Mouse (Mus musculus) ES-Bruce4 (cell line): Measurements from ENCODE around the gene 4930404H24Rik. TPM values are rescaled to one million over a fixed set of nuclear protein-coding genes. Genes with fewer than 3 reads are reported as not detected.

ENCODE experiments used
- H3K27ac ChIP-seq: 2 replicates; pipeline ENCODE4 v1.5.1; 2012; ENCODE audit warnings: low read length, inconsistent platforms; ENCODE audit not compliant: insufficient read depth
- H3K27me3 ChIP-seq: 2 replicates; pipeline ENCODE4 v1.6.1; 2012; ENCODE audit warnings: mild to moderate bottlenecking, low read length, inconsistent platforms; ENCODE audit not compliant: control insufficient read depth, poor library complexity, insufficient read depth, severe bottlenecking
- H3K36me3 ChIP-seq: 2 replicates; pipeline ENCODE4 v1.6.1; 2012; ENCODE audit warnings: inconsistent platforms, mild to moderate bottlenecking, low read length, moderate library complexity; ENCODE audit not compliant: control insufficient read depth, poor library complexity, insufficient read depth, severe bottlenecking
- H3K4me1 ChIP-seq: one replicate; pipeline ENCODE4 v1.8.1; 2011; ENCODE audit warnings: low read length; ENCODE audit not compliant: control insufficient read depth, insufficient read depth
- H3K4me3 ChIP-seq: 2 replicates; pipeline ENCODE4 v1.5.1; 2011; ENCODE audit warnings: low read depth, mild to moderate bottlenecking, low read length
- H3K9ac ChIP-seq: 2 replicates; pipeline ENCODE4 v1.6.1; 2012; ENCODE audit warnings: low read depth, mild to moderate bottlenecking, inconsistent platforms; ENCODE audit not compliant: poor library complexity, severe bottlenecking
- H3K9me3 ChIP-seq: replicated peaks from 2 replicates; pipeline ENCODE4 v1.6.1; 2012; ENCODE audit warnings: mild to moderate bottlenecking, low read length, inconsistent platforms; ENCODE audit not compliant: control insufficient read depth, poor library complexity, insufficient read depth, severe bottlenecking
- CTCF ChIP-seq: IDR thresholded peaks from one replicate; pipeline ENCODE4 v1.8.1; 2011; ENCODE audit warnings: low read depth, low read length
- EP300 ChIP-seq: IDR thresholded peaks from 2 replicates; pipeline ENCODE4 v1.6.1; 2011; ENCODE audit warnings: low read depth, low read length; ENCODE audit not compliant: insufficient read depth
- POLR2A ChIP-seq: IDR thresholded peaks from one replicate; pipeline ENCODE4 v1.8.1; 2011; ENCODE audit warnings: low read length; ENCODE audit not compliant: insufficient read depth
- polyA plus RNA-seq: library from polyadenylated mRNA; stranded (reverse); fragments of >200 nt; gene quantifications from 2 replicates; pipeline ENCODE4 v1.2.4, GENCODE M21; 2011; ENCODE audit warnings: low read depth; ENCODE audit not compliant: missing spikeins, insufficient read depth, insufficient read length

Gene 4930404H24Rik
- polyA plus RNA-seq, 1 experiment, result not detected

DNA sequence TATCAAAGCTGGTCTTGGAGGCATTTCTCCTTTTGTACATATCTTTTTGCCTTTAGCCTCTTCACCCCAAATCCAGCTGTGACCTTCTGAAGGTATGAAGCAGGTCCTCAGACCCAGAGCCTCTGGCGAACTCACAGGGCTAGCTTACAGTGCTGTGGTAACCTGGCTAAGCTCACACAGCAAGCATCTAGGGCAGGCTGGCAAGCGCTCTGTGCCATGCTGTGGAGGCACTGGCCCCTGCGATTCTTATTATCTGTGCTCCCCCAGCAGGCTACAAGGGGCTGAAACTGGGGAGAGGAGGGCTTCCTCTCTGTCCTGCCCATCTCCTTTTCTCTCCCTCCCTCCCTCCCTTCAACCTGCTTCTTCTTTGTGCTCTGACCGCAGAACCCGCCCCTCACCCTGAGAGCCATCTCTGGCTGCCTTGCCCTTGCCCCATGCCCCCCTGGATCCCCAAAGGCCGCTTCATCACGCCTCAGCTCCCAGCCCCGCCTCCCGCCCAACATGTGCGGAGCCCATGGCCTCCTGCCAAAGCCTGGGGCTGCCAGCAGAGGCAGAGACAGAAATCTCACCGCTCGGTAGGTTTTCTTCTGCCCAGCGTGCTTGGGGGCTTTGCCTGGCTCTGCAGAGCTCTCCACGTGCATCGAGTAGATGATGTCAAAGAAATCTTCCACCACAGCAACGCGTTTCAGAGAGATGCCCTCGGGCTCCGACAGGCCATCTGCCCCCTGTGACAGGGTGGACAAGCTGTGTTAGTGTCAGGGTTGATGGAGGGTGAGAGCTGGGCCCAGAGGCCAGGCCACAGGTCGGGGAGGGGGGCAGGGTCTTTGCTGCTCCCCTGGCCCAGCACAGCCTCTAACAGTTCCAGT is 9.2 kb upstream of the 4930404H24Rik start:
- Histone ChIP-seq H3K36me3 (no peaks in the 10 kb centered on the region), H3K4me1 (no peaks in the 10 kb centered on the region), H3K9me3 (no peaks in the 10 kb centered on the region), H3K27me3 (no peaks in the 10 kb centered on the region), H3K4me3 (no peak overlapping the region), H3K27ac (no peak overlapping the region), H3K9ac (no peak overlapping the region)
- TF ChIP-seq CTCF, result no peak
- no peak for TF ChIP-seq EP300
- no peak for TF ChIP-seq POLR2A

DNA sequence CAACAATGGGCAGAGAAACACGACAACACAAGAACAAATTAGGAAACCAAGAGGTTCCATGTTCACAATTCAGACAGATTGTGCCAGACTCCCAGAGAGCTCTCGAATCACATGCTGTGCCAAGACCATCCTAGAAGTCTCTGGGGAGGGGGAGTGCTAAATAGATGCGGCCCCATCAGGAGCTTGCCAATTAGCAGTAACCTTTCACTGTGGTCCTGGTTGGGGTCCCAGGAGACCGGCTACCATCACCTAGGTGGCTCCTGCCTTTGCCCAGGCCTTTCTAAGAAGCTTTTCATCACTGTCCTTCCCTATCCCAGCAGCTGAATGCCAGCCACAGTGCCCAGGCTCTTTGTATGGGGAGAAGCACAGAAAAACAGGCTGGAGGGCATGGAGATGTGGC is 8.5 kb upstream of the 4930404H24Rik start:
- TF ChIP-seq CTCF (no peak), EP300 (no peak), POLR2A (no peak)
- Histone ChIP-seq H3K9ac (no peak overlapping the region), H3K27ac (no peak overlapping the region), H3K27me3 (no peaks in the 10 kb centered on the region), H3K36me3 (no peaks in the 10 kb centered on the region), H3K4me3 (no peak overlapping the region), H3K4me1 (no peaks in the 10 kb centered on the region), H3K9me3 (no peaks in the 10 kb centered on the region)

DNA sequence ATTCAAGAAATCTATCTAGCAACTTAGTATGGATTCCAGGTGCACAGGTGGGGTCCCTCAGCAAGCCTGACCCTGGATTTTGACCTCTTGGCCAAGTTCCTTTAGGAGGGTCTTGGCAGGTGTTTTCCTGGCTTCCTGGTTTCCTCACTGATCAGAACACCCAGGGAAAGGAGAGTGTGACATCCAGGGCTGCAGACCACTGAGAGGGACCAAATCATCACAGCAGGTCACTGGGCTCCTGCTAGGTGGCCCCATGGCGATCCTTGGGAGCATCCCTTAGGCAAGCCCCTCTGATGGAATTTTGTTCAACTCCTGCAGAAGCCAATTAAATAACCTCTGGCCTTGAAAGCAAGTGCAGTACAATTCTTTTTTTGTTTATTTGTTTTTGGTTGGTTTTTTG is 2.5 kb upstream of the 4930404H24Rik start:
- H3K27me3 ChIP-seq, result no peaks in the 10 kb centered on the region

DNA sequence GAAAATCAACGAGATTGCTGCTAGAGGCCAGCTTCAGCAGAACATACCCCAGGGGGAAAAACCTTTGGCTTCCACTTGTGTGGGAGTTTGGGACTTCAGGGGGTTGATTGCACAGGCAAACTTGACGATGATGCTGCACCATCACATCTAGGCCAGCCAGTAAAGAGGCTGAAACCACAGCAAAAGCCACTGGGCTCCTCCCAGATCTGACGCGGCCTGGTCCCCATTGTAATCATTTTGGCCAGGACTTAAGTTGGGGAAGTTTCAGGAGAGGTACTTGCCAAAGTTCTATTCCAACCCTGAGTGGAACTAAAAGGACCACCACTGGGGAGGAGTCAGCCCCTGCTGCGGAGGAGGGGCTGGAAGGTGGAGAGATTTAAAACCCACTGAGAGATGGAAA is 1.6 kb upstream of the 4930404H24Rik start:
- TF ChIP-seq POLR2A (no peak), CTCF (no peak), EP300 (no peak)
- no peak overlapping the region for H3K27ac ChIP-seq
- H3K27me3 ChIP-seq, result no peaks in the 10 kb centered on the region
- no peak overlapping the region for H3K4me3 ChIP-seq
- no peak overlapping the region for H3K9ac ChIP-seq
- H3K4me1 ChIP-seq, result no peaks in the 10 kb centered on the region
- no peaks in the 10 kb centered on the region for H3K9me3 ChIP-seq
- no peaks in the 10 kb centered on the region for H3K36me3 ChIP-seq

More for the DNA sequence above, 2.5 kb upstream of the 4930404H24Rik start:
- TF ChIP-seq POLR2A (no peak), CTCF (no peak), EP300 (no peak)
- H3K4me3 ChIP-seq, result no peak overlapping the region
- H3K36me3 ChIP-seq, result no peaks in the 10 kb centered on the region
- H3K4me1 ChIP-seq, result no peaks in the 10 kb centered on the region
- no peaks in the 10 kb centered on the region for H3K9me3 ChIP-seq
- no peak overlapping the region for H3K9ac ChIP-seq
- H3K27ac ChIP-seq, result no peak overlapping the region

DNA sequence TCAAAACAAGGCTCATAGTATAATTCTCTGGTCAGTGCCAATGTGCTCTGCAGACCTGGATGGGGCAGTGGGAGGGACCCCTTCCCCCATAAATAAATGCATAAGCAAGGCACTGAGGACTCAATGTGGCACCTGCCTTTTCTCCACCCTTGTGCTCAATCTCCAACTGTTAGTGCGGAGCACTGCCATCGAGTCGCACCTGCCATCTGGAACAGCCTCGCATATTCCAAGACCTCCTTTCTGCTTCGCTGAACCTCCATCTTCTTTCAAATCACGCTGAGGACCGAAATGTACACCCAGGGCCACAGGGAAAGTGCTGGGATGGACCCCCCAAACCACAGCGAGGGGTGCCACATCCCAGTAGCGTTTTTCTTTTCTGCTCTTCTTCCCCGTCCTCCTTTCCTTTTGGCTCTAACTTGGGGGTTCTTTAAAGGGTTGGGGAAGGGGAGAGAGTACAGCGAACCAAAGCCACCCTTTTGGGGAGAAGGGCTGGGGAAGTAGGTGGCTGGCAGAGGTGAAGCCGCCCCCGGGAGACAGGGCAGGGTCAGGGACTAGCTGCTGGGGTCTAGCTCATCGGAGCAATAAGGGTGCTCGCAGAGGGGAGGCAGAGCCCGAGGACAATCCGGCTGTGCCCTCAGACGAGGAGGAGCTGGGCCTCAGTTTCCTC is 945 bp upstream of the 4930404H24Rik start:
- Histone ChIP-seq H3K4me1 (peaks cover 3% of the 10 kb centered on the region), H3K27me3 (no peaks in the 10 kb centered on the region), H3K9me3 (no peaks in the 10 kb centered on the region), H3K4me3 (peak overlapping the region; percentile 42), H3K36me3 (no peaks in the 10 kb centered on the region), H3K27ac (no peak overlapping the region), H3K9ac (no peak overlapping the region; the same call in 1 of the 2 replicates)
- no peak for TF ChIP-seq POLR2A
- no peak for TF ChIP-seq EP300
- TF ChIP-seq CTCF, result no peak

DNA sequence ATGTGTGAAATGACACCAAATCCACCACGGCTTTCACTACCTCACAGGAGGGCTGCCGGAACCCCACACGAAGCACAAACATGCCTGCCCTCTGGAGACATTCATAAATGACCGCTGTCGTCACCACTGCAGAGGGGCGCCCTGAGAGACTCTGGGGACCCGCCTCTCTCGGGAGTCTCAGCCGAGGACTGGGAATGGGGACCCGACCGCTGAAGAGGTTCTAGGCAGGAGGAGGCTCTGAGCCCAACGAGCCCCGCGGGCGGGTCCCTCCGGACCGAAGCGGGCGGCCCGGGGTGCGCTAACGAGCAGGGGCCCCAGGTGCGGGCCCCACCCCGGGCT is 442 bp upstream of the 4930404H24Rik start:
- peaks cover 3% of the 10 kb centered on the region for H3K4me1 ChIP-seq
- H3K4me3 ChIP-seq, result peak overlapping the region; percentile 42
- H3K9ac ChIP-seq, result peak overlapping the region; percentile 40
- TF ChIP-seq POLR2A (no peak), CTCF (no peak), EP300 (no peak)
- no peaks in the 10 kb centered on the region for H3K27me3 ChIP-seq
- no peak overlapping the region for H3K27ac ChIP-seq
- no peaks in the 10 kb centered on the region for H3K36me3 ChIP-seq
- no peaks in the 10 kb centered on the region for H3K9me3 ChIP-seq
